In the genomic region with DNA sequence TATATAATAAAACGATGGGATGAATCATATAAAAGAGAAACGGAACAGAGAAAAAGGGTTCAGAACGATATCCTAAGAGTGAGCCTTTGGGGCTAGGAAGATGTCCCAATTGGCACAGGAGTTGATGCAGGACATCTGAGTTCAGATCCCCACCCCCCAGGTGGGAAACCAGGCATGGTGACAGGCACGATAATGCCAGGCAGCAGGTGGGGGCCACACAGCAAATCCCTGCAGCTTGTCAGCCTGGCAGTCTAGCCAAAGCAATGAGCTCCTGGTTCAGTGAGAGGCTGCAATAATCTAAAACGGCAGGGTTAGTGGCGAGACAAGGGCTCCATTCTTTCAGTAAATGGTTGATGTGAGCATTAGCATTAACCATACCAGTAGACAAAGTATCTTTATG, we compare ENCODE assay signal across 16 mouse cellular contexts.
"Had no signal": no experiment of that assay in that cellular context is flagged by ENCODE, and none has a peak within 500 bp of the region (broad histone marks: within the 10 kb centered on the region; RNA-seq: fewer than 3 reads in every experiment).

No protein-coding gene starts in this region.

- ATAC-seq: midbrain, embryonic 15.5 days had no signal

- H3K36me3 ChIP-seq: liver, embryonic 13.5 days; midbrain, embryonic 15.5 days; stomach, embryonic 15.5 days had no signal

- H3K4me2 ChIP-seq: liver, embryonic 13.5 days; midbrain, embryonic 11.5 days; midbrain, embryonic 15.5 days; stomach, embryonic 15.5 days had no signal

- H3K4me3 ChIP-seq: layer of hippocampus, adult 2 months; left cerebral cortex, adult 2 months; liver, embryonic 13.5 days; midbrain, embryonic 15.5 days; stomach, embryonic 15.5 days had no signal

- H3K27ac ChIP-seq: kidney, postnatal 0 days; layer of hippocampus, adult 2 months; left cerebral cortex, adult 2 months; liver, embryonic 13.5 days; midbrain, embryonic 15.5 days; stomach, embryonic 15.5 days had no signal

- DNase-seq: kidney, adult 2 months; kidney, postnatal 25 days; layer of hippocampus, postnatal 36 days; liver, embryonic 13.5 days; lung, adult 2 months; lung, postnatal 14 days; lung, postnatal 4 days; right cerebral cortex, postnatal 25 days; spleen, adult 18-20 months; thymus, postnatal 25 days had no signal

- H3K4me1 ChIP-seq: liver, embryonic 13.5 days; midbrain, embryonic 15.5 days; stomach, embryonic 15.5 days had no signal

- H3K27me3 ChIP-seq: liver, embryonic 13.5 days; midbrain, embryonic 15.5 days; stomach, embryonic 15.5 days had no signal

- H3K9me3 ChIP-seq: liver, embryonic 13.5 days; midbrain, embryonic 15.5 days; stomach, embryonic 15.5 days had no signal

- H3K9ac ChIP-seq: liver, embryonic 13.5 days; midbrain, embryonic 15.5 days; stomach, embryonic 15.5 days had no signal
